Mouse (Mus musculus): ENCODE measurements around the gene Agbl4.

DNA sequence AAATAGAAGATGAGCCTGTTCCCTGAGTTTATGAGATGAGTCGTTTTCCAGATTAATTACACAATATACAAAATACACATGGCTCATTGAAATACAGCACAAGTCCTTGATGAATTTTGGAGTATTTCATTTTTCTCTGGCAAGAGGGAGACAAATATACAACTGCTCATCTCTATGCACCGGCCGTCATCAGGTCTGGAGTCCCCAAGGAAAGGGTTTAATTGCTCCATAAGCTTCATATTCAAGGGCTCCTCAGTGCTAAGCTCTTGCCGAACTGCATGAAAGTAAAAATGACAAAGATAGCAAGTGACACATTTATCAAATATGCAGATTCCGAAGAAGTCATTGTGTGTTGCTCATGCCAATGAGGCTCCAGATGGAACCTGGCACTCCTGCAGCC lies 1284.5 kb downstream of the Agbl4 start:
- TF ChIP-seq GATA1 (IDR thresholded peaks at IDR 0.05; ENCODE audit: borderline replicate concordance, low read length) (no peak), FLI1 (IDR thresholded peaks at IDR 0.05; ENCODE audit: low read length) (no peak)

Measured in megakaryocyte, embryonic 14.5 days (primary cell).